Mouse (Mus musculus) E14TG2a.4 (cell line): ENCODE results near the gene Abhd2.

Experiments
- H3K27me3 ChIP-seq: 2 replicates; pipeline ENCODE4 v1.6.1; 2014; ENCODE audit warnings: low read length, control low read depth; ENCODE audit not compliant: insufficient read depth
- H3K36me3 ChIP-seq: 2 replicates; pipeline ENCODE4 v1.6.1; 2014; ENCODE audit warnings: low read length, control low read depth; ENCODE audit not compliant: insufficient read depth
- H3K4me1 ChIP-seq: replicated peaks from 2 replicates; pipeline ENCODE4 v1.6.1; 2014; ENCODE audit warnings: low read depth, low read length, control low read depth
- H3K4me3 ChIP-seq: replicated peaks from 2 replicates; pipeline ENCODE4 v1.5.1; 2014; ENCODE audit warnings: mild to moderate bottlenecking, low read length
- H3K9me3 ChIP-seq: 2 replicates; pipeline ENCODE4 v1.6.1; 2014; ENCODE audit warnings: low read length, control low read depth
- CTCF ChIP-seq: conservative IDR thresholded peaks from 2 replicates; pipeline ENCODE4 v1.5.1; 2014; ENCODE audit warnings: low read length
- NANOG ChIP-seq: IDR thresholded peaks from 2 replicates; pipeline ENCODE4 v1.6.1; 2014; ENCODE audit warnings: borderline replicate concordance, low read length, mixed read lengths
- POU5F1 ChIP-seq: IDR thresholded peaks from 2 replicates; pipeline ENCODE4 v1.6.1; 2014; ENCODE audit warnings: low read length, borderline replicate concordance

Gene Abhd2

GRCm38 (mm10) chr7:79272789-79273718, at the start of gene Abhd2:
Abhd2 (plus strand) TSS chr7:79273199.
- Histone ChIP-seq H3K36me3 (0 out of 2 replicates have a peak, but pooled peaks cover 2% of the 10 kb centered on the region), H3K9me3 (no peaks in the 10 kb centered on the region), H3K27me3 (no peaks in the 10 kb centered on the region), H3K4me1 (peaks cover 82% of the 10 kb centered on the region), H3K4me3 (peak within 1 kb of the TSS; percentile 96)
- TF ChIP-seq CTCF (no peak), NANOG (peak; percentile 61; the same call in 1 of the 2 replicates)

DNA sequence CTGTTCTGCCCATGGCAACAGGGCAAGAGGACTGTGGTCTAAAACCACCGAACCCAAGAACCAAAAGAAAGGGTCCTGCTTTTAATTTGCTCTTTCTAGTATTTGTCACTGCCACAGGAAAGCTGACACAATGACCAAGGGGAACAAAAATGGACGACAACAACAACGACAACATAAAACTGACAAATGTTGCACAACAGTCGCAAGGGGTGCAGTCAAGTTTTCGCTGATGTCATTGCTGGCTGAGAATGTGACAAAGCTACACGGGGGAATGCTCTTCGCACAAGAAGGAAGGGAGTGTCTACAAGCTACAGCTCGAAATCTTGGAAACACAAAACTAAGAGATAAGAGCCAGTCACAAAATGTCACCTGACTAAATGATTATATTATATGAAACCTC, 47.5 kb upstream of the Abhd2 start:
- peaks cover 66% of the 10 kb centered on the region for H3K4me1 ChIP-seq
- H3K27me3 ChIP-seq, result no peaks in the 10 kb centered on the region
- H3K9me3 ChIP-seq, result peaks cover 30% of the 10 kb centered on the region
- no peak for TF ChIP-seq CTCF
- no peak for TF ChIP-seq POU5F1
- no peak for TF ChIP-seq NANOG
- H3K36me3 ChIP-seq, result 0 out of 2 replicates have a peak, but pooled peaks cover 10% of the 10 kb centered on the region
- no peak overlapping the region for H3K4me3 ChIP-seq

- TF ChIP-seq POU5F1 (no peak), NANOG (no peak), CTCF (no peak)
- Histone ChIP-seq H3K27me3 (no peaks in the 10 kb centered on the region), H3K9me3 (peaks cover 37% of the 10 kb centered on the region), H3K4me3 (no peak overlapping the region), H3K36me3 (0 out of 2 replicates have a peak, but pooled peaks cover 10% of the 10 kb centered on the region), H3K4me1 (peaks cover 65% of the 10 kb centered on the region)
Measured at GRCm38 (mm10) chr7:79226172-79226571, 46.8 kb upstream of the Abhd2 start.

- Histone ChIP-seq H3K4me1 (peaks cover 58% of the 10 kb centered on the region), H3K4me3 (no peak overlapping the region; the same call in 1 of the 2 replicates), H3K9me3 (peaks cover 38% of the 10 kb centered on the region), H3K27me3 (no peaks in the 10 kb centered on the region), H3K36me3 (0 out of 2 replicates have a peak, but pooled peaks cover 10% of the 10 kb centered on the region)
- TF ChIP-seq CTCF, result no peak
- no peak for TF ChIP-seq NANOG
- no peak for TF ChIP-seq POU5F1
Measured at GRCm38 (mm10) chr7:79226834-79227486, 46.0 kb upstream of the Abhd2 start.

DNA sequence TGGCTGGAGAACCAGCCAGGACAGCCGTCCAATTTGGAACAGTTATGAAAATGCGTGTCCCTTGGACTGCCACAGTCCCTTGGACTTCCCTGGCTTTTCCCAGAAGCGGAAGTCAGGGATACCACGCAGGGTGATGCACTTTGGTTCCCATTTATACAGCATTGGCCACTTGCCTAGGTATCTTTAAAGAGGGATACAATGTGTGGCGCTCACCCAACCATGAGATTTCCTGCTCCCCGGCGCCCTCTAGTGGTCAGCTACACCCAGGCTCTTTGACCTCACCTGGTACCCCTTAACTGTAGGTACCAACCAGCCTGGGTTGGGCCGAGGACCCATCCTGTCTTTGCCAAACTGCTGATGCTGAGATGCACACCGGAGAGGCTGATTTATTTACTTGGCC, 44.5 kb upstream of the Abhd2 start:
- Histone ChIP-seq H3K4me3 (no peak overlapping the region), H3K4me1 (peaks cover 49% of the 10 kb centered on the region), H3K9me3 (peaks cover 29% of the 10 kb centered on the region), H3K27me3 (no peaks in the 10 kb centered on the region), H3K36me3 (0 out of 2 replicates have a peak, but pooled peaks cover 10% of the 10 kb centered on the region)
- peak; percentile 88 for TF ChIP-seq CTCF
- no peak for TF ChIP-seq NANOG
- no peak for TF ChIP-seq POU5F1

- peaks cover 4% of the 10 kb centered on the region; the same call in 1 of the 2 replicates for H3K27me3 ChIP-seq
- no peak overlapping the region for H3K4me3 ChIP-seq
- H3K4me1 ChIP-seq, result peaks cover 27% of the 10 kb centered on the region
- H3K36me3 ChIP-seq, result no peaks in the 10 kb centered on the region
- TF ChIP-seq POU5F1, result no peak
- TF ChIP-seq CTCF, result no peak
- peaks cover 10% of the 10 kb centered on the region; the same call in 1 of the 2 replicates for H3K9me3 ChIP-seq
Measured at GRCm38 (mm10) chr7:79231577-79231976, 41.4 kb upstream of the Abhd2 start.

DNA sequence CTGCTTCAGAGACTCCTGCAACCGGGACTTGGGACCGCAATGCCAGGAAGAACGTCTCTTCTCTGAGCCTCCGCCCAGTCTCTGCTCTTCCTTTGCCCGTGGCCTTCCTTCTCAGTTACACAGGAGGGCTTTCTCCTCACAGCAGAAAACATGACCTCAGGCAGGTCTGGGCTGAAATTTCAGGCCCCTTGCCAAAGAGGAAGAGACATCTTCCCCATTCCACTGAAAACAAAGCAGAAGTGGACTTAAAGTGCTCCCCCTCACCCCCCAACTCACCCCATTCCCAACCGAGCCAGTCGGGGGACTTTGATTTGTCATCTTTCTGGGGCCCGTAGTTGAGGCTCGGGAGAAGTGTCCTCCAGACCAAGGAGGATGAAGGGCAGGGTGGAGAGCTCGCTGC, 41.0 kb upstream of the Abhd2 start:
- H3K9me3 ChIP-seq, result peaks cover 10% of the 10 kb centered on the region; the same call in 1 of the 2 replicates
- H3K27me3 ChIP-seq, result peaks cover 4% of the 10 kb centered on the region; the same call in 1 of the 2 replicates
- H3K4me1 ChIP-seq, result peaks cover 24% of the 10 kb centered on the region
- H3K4me3 ChIP-seq, result no peak overlapping the region
- TF ChIP-seq POU5F1 (no peak), CTCF (no peak), NANOG (no peak)
- H3K36me3 ChIP-seq, result no peaks in the 10 kb centered on the region

- H3K9me3 ChIP-seq, result no peaks in the 10 kb centered on the region
- TF ChIP-seq CTCF (peak; percentile 95), POU5F1 (no peak), NANOG (no peak)
- H3K36me3 ChIP-seq, result no peaks in the 10 kb centered on the region
- peaks cover 13% of the 10 kb centered on the region; the same call in 1 of the 2 replicates for H3K27me3 ChIP-seq
- peaks cover 18% of the 10 kb centered on the region for H3K4me1 ChIP-seq
- no peak overlapping the region for H3K4me3 ChIP-seq
Measured at GRCm38 (mm10) chr7:79238741-79239140, 34.3 kb upstream of the Abhd2 start.
